Mouse (Mus musculus) left cerebral cortex, adult 9 months (tissue): Measurements from ENCODE around the gene Wwox.
"Not testable (repeated sequence)": the region's sequence is repeated elsewhere in the genome, so short reads cannot be mapped to it uniquely, and the experiment has no call there.

Experiments
- DNase-seq, 2 experiments: peaks; one replicate each; pipeline ENCODE4 v3.0.0; 2022; ENCODE audit warnings: low spot score in 2 of 2

Gene Wwox

GRCm38 (mm10) chr8:114801428-114802134 is 362.1 kb downstream of the Wwox start:
- no peak for DNase-seq

- no peak for DNase-seq
Observed at GRCm38 (mm10) chr8:114803113-114803512, 363.7 kb downstream of the Wwox start.

DNA sequence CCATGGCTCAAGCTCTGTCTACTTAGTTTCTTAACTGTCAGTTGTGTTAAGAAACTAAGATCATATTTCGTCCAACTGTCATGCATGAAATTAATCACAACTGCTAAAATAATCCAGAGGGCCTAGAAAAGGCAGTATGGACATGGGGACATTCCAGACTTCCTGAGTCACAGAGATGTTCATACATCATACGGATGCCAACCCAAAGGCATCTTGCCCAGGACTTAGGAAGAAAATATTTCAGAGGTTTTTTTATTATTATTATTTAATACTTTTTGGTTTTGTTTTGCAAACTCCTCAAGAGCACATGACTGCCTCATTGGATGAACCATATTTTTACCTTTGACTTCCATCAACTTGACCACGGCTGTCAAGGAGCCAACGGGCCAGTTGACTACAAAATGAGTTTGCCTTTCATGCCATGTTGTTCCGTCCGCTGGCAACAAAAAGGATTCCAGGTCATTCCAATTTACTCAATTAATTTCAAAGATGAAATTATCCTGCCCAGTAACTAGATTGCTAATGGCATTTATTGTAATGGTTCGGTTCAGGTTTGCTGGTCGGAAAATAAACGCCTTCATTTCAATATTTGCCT is 367.5 kb downstream of the Wwox start:
- no peak for DNase-seq

- no peak for DNase-seq
Observed at GRCm38 (mm10) chr8:114807676-114808426, 368.4 kb downstream of the Wwox start.

GRCm38 (mm10) chr8:114810470-114810869 is 371.0 kb downstream of the Wwox start:
- DNase-seq: no peak

- DNase-seq: no peak
Observed at GRCm38 (mm10) chr8:114813830-114814229, 374.4 kb downstream of the Wwox start.

- no peak for DNase-seq
Observed at GRCm38 (mm10) chr8:114814769-114815736, 375.6 kb downstream of the Wwox start.

GRCm38 (mm10) chr8:114816343-114816742 is 376.9 kb downstream of the Wwox start:
- DNase-seq: no peak

DNA sequence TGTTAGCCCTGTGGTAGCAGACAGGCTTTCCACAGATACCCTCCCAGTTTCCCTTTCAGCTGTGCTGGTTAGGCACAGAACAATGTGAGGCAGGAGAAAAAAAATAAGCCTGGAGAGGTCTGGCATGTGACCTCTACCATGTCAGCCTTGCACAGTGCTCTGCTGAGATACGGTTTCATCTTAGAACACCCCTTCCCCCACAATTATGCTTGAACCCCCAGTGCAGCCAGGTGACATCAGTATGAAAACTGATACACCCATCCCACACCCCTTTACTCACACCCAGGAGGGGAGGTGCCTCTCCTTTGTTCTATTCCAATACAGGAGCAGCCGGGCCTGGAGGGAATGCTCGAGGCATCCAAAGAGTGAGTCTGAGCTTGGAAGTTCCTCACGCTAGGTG is 377.5 kb downstream of the Wwox start:
- no peak for DNase-seq

GRCm38 (mm10) chr8:114821543-114821942 is 382.1 kb downstream of the Wwox start:
- DNase-seq: no peak

- DNase-seq: no peak
Observed at GRCm38 (mm10) chr8:114825460-114825859, 386.0 kb downstream of the Wwox start.

DNA sequence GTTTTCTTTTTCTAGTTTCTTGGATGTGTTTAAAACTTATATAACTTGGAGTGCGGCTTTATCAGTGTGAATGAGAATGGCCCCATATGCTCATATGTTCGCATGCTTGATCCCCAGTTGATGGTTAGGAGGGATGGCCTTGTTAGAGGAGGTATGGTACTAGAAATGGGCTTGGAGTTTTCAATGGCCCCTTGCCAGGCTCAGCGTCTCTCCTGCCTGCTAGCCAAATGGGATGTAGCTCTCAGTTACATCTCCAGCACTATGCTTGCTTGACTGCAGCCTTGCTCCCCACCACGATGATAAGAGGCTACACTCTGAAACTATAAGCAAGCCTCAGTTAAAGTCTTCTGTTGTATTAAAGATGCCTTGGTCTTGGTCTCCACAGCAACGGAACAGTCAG is 387.5 kb downstream of the Wwox start:
- no peak for DNase-seq

DNA sequence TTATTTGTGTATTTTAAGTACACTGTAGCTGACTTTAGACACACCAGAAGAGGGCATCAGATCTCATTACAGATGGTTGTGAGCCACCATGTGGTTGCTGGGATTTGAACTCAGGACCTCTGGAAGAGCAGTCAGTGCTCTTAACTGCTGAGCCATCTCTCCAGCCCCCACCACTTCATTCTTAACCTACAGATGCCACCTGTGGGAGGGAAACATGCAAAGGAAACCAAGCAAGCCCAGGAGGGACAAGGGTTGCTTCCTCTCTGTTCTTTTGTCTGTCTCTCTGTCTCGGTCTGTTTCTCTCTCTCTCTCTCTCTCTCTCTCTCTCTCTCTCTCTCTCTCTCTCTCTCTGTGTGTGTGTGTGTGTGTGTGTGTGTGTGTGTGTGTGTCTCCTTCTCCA is 388.4 kb downstream of the Wwox start:
- DNase-seq: not testable (repeated sequence)

DNA sequence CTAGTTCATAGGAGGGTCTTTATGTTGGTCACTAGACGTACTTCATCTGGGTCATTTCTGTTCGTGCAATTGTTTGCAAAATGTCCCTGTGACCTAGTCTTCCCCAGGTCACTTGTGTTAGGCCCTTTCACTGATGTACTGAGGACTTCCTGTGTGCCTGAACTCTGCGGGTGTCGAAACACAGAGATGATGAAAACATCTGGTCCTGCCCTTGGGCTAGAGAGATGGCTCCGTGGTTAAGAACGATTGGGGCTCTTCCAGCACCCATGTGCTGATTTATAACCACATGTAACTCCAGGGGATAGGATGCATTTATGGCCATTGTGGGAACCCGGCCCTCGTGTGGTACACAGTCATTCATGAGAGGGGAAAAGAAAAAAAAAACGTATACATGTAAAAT is 392.1 kb downstream of the Wwox start:
- no peak for DNase-seq

DNA sequence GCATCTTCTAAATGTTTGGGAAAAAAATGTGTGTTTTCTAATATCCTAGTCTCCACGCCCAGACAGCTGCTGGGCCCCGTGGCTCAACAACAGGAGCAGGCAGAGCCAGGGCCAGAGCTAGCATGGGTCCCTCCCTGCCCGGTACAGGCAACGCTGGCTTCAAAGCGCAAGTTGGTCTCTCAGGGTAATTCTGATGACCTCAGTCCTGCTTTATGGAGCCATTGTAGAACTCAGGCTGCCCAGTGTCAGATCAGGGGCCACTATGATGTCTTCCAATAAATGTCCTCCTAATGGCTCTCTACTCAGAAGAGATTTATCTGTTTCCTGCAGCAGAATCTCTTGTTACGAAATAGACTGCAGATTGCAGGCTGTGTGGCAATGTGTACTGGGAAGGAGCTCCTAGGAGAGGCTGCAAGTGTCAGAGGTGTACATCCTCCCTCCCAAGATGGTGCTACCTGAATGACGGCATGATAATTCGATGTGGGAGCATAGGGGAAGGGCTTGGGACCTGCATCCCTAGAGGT is 392.9 kb downstream of the Wwox start:
- DNase-seq: no peak

GRCm38 (mm10) chr8:114834730-114835129 is 395.3 kb downstream of the Wwox start:
- no peak for DNase-seq

- DNase-seq: no peak
Observed at GRCm38 (mm10) chr8:114839998-114840397, 400.5 kb downstream of the Wwox start.

- DNase-seq: no peak
Observed at GRCm38 (mm10) chr8:114847666-114848065, 408.2 kb downstream of the Wwox start.

- no peak for DNase-seq
Observed at GRCm38 (mm10) chr8:114849461-114849860, 410.0 kb downstream of the Wwox start.

GRCm38 (mm10) chr8:114850014-114850870 is 410.8 kb downstream of the Wwox start:
- no peak for DNase-seq

GRCm38 (mm10) chr8:114853765-114854164 is 414.3 kb downstream of the Wwox start:
- DNase-seq: no peak
